Comparison of ENCODE assay signal across 18 mouse cellular contexts in genomic region chr7:110193186-110193585, GRCm38 (mm10). TPM values are rescaled to one million over a fixed set of nuclear protein-coding genes. Genes with fewer than 3 reads are reported as not detected.
DNase-seq lines count a peak whose midpoint lies in the region.
"Had no signal": no experiment of that assay in that cellular context is flagged by ENCODE, and none has a peak within 500 bp of the region (broad histone marks: within the 10 kb centered on the region; RNA-seq: fewer than 3 reads in every experiment).

No protein-coding gene starts in this region.

- DNase-seq in adrenal gland, postnatal 36 days = peak; percentile 10 to 41
- no peak for DNase-seq in adrenal gland, adult 8-10 months
- peak; percentile 35 for DNase-seq in lung, postnatal 36 days
- DNase-seq in lung, postnatal 25 days (ENCODE audit: low spot score) = no peak
- peak; percentile 36 for DNase-seq in fat pad, adult 2 months (ENCODE audit: extremely low read depth, low read depth, low spot score)
- DNase-seq in testis, postnatal 14 days (ENCODE audit: low spot score) = no peak
- DNase-seq in heart, adult 9 months (ENCODE audit: low spot score in 2 of 2) = no peak
- DNase-seq: cerebellum, adult 2 months; cerebellum, postnatal 14 days; heart, adult 18-20 months; heart, postnatal 4 days; kidney, adult 11 months; layer of hippocampus, postnatal 36 days; left cerebral cortex, postnatal 4 days; lung, postnatal 4 days; midbrain, embryonic 14.5 days; retina, postnatal 1 day; right cerebral cortex, postnatal 14 days had no signal

RNA-seq across cellular contexts. Expression of gene Swap70, which starts 28.3 kb away (rescaled TPM):
- 10 to 100 TPM; 16.0 to 20.4 TPM for total RNA-seq in adrenal gland, postnatal 36 days (2021)
- total RNA-seq in adrenal gland, adult 8-10 months (2022) = 10 to 100 TPM; 16.0 to 28.7 (median 21.2) TPM

Comparison
In these comparisons a context has a peak if more than half of its experiments do, and no peak if none do; other contexts are left out.
1. DNase-seq: peak in adrenal gland, postnatal 36 days (2 of 2), lung, postnatal 36 days (single experiment) and fat pad, adult 2 months (single experiment); none in adrenal gland, adult 8-10 months (single experiment), lung, postnatal 25 days (single experiment), testis, postnatal 14 days (single experiment) and heart, adult 9 months (0 of 2).